Mouse (Mus musculus): Measurements from ENCODE around the gene Atp1a2. TPM values are rescaled to one million over a fixed set of nuclear protein-coding genes. Genes with fewer than 3 reads are reported as not detected.
A peak's percentile ranks its signal among the peaks of the same experiment; 100 is the strongest.

The Atp1a2 gene
- polyA plus RNA-seq, 1 experiment: 567 TPM

DNA sequence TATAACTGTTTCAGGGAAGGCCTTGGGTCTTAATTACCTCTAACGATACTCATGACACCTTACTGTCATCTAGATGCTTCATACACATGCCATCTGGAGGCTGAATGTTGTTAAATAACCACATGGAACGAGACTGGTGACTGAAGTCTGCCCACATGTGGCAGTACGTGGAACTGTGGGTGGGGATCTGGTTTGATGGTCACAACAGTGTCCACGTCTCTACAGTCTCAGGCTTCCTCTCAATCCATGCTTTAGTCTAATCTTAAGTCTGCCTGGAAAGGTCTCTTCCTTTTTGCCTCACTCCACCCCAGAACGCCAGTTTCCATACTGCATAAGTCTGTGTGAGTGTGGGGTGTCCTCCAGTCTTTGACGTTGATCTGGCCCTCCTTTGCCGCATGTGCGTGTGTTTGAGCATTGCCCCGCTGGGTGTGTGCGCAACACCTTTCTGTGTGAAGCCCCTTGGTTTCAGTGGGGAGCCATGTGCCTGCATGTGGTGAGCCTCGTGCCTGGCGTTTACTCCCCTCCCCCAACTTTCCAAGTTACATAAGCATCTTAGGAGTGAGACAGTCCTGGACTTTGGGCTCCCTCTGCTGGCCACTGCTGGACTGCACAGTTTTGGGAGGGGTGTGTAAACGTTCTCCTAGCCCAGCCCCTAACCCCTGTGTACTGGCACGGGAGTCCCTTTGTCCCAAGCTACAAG, 12.0 kb upstream of the Atp1a2 start:
- Histone ChIP-seq H3K4me1 (ENCODE audit: control insufficient read depth, insufficient read depth, low read length) (peaks cover 7% of the 10 kb centered on the region), H3K27ac (ENCODE audit: insufficient read depth, low read length) (peak overlapping the region; percentile 96), H3K4me3 (ENCODE audit: insufficient read depth, low read length) (peak overlapping the region; percentile 15)
- TF ChIP-seq POLR2A (IDR thresholded peaks at IDR 0.05; ENCODE audit: extremely low read depth, insufficient read depth, low read length) (0 out of 2 replicates have a peak, but pooled peaks have one; percentile 47), CTCF (IDR thresholded peaks at IDR 0.05; ENCODE audit: extremely low read depth, insufficient read depth, low read length) (peak; percentile 99)

DNA sequence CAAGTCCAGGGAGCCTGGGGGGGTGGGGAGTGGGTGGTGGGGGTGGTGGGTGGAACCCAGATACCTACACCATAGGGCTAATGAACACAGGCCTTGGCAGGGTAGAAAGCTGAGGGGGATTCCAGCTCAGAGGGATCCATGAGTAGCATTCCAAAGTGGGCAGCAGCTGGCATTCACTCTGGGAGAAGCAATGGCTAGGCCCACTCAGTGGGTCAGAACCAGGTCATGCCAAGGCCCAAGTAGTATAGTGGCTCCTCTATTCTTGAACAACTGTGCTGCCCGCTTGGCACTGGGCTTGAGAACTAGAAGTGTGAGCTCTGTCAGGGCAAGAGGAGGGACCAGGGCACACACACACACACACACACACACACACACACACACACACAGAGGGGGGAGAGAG, 10.5 kb upstream of the Atp1a2 start:
- Histone ChIP-seq H3K27ac (ENCODE audit: insufficient read depth, low read length) (no peak overlapping the region), H3K4me3 (ENCODE audit: insufficient read depth, low read length) (no peak overlapping the region), H3K4me1 (ENCODE audit: control insufficient read depth, insufficient read depth, low read length) (peaks cover 7% of the 10 kb centered on the region)
- TF ChIP-seq POLR2A (IDR thresholded peaks at IDR 0.05; ENCODE audit: extremely low read depth, insufficient read depth, low read length) (no peak), CTCF (IDR thresholded peaks at IDR 0.05; ENCODE audit: extremely low read depth, insufficient read depth, low read length) (no peak)

DNA sequence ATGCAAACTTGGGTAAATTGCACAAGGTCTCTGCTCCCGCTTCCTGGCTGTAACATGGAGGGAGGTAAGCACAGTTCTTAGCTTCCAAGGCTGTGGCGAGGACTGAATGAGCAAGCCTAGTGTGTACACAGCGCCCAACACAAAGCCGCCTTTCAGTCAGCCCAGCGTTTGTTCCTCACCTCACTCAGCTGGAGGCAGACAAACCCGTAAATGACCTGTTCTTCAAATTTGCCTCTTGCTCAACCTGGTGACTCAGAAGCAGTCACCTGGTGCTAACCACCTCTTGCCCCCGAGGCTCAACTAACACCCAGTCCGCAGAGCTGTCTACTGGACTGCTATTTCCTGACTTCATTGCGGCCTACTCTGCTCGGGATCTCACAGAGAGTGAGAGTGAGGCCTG, 10.1 kb upstream of the Atp1a2 start:
- H3K27ac ChIP-seq (ENCODE audit: insufficient read depth, low read length): peak overlapping the region; percentile 5; the same call in 1 of the 2 replicates
- H3K4me3 ChIP-seq (ENCODE audit: insufficient read depth, low read length): no peak overlapping the region
- H3K4me1 ChIP-seq (ENCODE audit: control insufficient read depth, insufficient read depth, low read length): peaks cover 7% of the 10 kb centered on the region
- no peak for TF ChIP-seq POLR2A (IDR thresholded peaks at IDR 0.05; ENCODE audit: extremely low read depth, insufficient read depth, low read length)
- TF ChIP-seq CTCF (IDR thresholded peaks at IDR 0.05; ENCODE audit: extremely low read depth, insufficient read depth, low read length): no peak

DNA sequence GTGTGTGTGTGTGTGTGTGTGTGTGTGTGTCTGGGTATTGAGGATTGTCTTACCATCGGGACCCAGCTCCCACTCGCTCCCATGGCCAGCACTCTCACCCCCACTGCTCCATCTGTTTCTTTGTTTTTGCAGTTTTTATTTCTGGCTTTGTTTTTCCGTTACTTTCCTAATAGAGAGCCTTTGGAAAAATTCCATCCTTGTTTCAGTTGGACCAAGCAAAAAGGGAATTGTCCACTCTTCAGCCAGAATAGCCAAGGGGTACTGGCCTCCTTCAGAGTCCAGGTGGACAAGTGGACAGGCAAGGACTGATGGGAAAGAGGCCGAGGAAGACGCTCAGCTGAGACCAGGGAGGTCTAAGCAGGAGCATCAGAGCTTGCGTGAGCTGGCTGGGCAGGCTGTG, 9.0 kb upstream of the Atp1a2 start:
- peaks cover 7% of the 10 kb centered on the region for H3K4me1 ChIP-seq (ENCODE audit: control insufficient read depth, insufficient read depth, low read length)
- H3K4me3 ChIP-seq (ENCODE audit: insufficient read depth, low read length): no peak overlapping the region
- H3K27ac ChIP-seq (ENCODE audit: insufficient read depth, low read length): peak overlapping the region; percentile 5; the same call in 1 of the 2 replicates
- TF ChIP-seq CTCF (IDR thresholded peaks at IDR 0.05; ENCODE audit: extremely low read depth, insufficient read depth, low read length): no peak
- no peak for TF ChIP-seq POLR2A (IDR thresholded peaks at IDR 0.05; ENCODE audit: extremely low read depth, insufficient read depth, low read length)

DNA sequence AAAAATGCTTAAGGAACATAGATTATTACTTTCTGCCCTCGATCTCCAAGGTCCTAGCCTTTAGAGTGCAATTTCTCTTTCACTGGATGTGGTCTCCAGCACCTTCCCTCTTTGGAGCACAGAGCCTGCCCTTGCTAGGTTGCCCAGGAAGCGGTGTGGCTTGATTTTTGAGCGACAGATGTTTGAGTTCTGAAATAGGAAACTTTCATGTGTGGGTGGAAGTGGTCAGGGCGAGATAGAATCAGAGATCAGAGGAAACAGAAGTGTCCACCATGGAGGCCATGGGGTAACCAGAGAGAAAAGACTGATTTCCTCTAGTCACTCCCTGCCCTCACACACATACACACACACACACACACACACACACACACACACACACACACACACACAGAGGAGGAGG, 8.3 kb upstream of the Atp1a2 start:
- Histone ChIP-seq H3K4me3 (ENCODE audit: insufficient read depth, low read length) (no peak overlapping the region), H3K27ac (ENCODE audit: insufficient read depth, low read length) (no peak overlapping the region; the same call in 1 of the 2 replicates), H3K4me1 (ENCODE audit: control insufficient read depth, insufficient read depth, low read length) (peaks cover 7% of the 10 kb centered on the region)
- TF ChIP-seq CTCF (IDR thresholded peaks at IDR 0.05; ENCODE audit: extremely low read depth, insufficient read depth, low read length) (no peak), POLR2A (IDR thresholded peaks at IDR 0.05; ENCODE audit: extremely low read depth, insufficient read depth, low read length) (no peak)

DNA sequence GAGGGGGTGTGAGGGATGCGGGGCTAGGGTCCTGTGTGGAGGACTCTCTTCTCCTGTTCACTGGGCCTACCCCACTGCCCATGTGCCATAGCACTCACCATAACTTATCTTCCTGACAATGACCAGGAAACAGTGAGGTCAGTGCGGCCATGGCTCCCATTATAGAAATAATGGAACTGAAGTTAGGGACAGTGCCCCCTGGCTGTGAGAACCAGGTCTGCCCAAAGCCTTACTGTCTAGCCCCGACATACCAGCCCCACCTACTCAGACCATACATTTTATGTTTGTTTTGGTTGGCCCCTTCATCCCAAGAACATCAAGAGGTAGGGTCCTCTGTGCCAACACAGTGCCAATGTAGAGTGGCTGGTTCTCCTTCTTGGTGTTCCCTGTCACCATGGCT, 7.8 kb upstream of the Atp1a2 start:
- no peak overlapping the region for H3K4me3 ChIP-seq (ENCODE audit: insufficient read depth, low read length)
- no peak for TF ChIP-seq CTCF (IDR thresholded peaks at IDR 0.05; ENCODE audit: extremely low read depth, insufficient read depth, low read length)
- TF ChIP-seq POLR2A (IDR thresholded peaks at IDR 0.05; ENCODE audit: extremely low read depth, insufficient read depth, low read length): no peak
- H3K4me1 ChIP-seq (ENCODE audit: control insufficient read depth, insufficient read depth, low read length): peaks cover 7% of the 10 kb centered on the region
- no peak overlapping the region for H3K27ac ChIP-seq (ENCODE audit: insufficient read depth, low read length)

DNA sequence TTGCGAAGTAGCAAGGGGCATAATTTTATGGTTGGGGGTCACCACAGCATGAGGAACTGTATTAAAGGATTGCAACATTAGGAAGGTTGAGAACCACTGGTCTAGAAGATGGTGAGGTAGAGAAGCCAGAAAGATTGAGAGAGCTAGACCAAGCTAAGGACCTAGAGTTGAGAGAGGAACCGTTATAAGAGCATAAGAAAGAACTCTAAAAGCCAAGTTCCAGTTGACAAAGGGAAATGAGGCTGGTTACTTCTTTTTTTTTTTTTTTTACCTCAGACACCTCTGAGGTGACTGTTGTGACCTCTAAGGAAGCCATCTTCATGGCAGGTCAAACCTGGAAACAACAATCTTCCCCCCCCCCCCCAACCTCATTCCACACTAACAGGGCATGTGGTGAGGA, 7.3 kb upstream of the Atp1a2 start:
- Histone ChIP-seq H3K27ac (ENCODE audit: insufficient read depth, low read length) (no peak overlapping the region), H3K4me3 (ENCODE audit: insufficient read depth, low read length) (no peak overlapping the region)
- TF ChIP-seq POLR2A (IDR thresholded peaks at IDR 0.05; ENCODE audit: extremely low read depth, insufficient read depth, low read length): no peak

DNA sequence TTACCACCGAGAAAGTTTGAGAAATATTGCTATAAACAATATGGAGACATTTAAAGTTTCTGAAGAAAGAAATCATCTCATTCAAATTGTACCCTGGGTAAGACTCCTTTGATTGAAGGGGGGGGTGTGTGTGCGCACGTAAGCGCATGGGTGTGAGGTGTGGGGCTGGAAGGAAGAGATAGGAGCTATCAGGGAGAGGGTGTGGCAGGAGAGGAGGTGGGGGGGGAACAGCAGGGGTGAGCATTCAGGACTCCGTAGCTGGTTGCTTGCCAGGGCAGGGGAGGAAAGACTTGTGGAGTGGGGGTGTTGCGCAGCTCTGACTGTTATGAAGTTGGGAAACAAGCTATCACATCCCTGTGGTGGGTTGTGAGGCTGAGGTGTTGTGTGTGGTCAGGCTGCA, 6.6 kb upstream of the Atp1a2 start:
- Histone ChIP-seq H3K27ac (ENCODE audit: insufficient read depth, low read length) (peak overlapping the region; percentile 19; the same call in 1 of the 2 replicates), H3K4me3 (ENCODE audit: insufficient read depth, low read length) (no peak overlapping the region), H3K4me1 (ENCODE audit: control insufficient read depth, insufficient read depth, low read length) (peaks cover 6% of the 10 kb centered on the region)
- no peak for TF ChIP-seq CTCF (IDR thresholded peaks at IDR 0.05; ENCODE audit: extremely low read depth, insufficient read depth, low read length)
- TF ChIP-seq POLR2A (IDR thresholded peaks at IDR 0.05; ENCODE audit: extremely low read depth, insufficient read depth, low read length): no peak

More for the DNA sequence above, 7.3 kb upstream of the Atp1a2 start:
- H3K4me1 ChIP-seq (ENCODE audit: control insufficient read depth, insufficient read depth, low read length): peaks cover 7% of the 10 kb centered on the region

DNA sequence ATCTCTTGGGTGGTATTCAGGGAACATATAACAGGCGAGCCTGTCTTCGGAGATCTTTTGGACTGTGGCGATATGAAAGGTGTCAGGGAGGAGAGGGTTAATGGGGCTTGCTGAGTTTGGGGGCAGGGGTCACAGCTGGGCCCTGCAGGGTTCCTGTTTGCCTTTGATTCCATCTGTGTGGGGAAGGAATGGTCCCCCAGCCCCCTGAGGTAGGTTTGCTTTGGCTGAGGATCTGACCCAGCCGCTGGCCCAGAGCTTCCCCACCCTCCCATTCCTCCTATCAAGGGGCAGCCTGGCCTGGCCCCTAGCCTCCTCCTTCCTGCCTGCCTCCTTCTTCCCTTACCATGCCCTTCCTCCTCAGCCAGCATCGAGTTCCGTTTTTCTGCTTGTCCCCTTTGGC, 5.0 kb upstream of the Atp1a2 start:
- Histone ChIP-seq H3K27ac (ENCODE audit: insufficient read depth, low read length) (no peak overlapping the region), H3K4me3 (ENCODE audit: insufficient read depth, low read length) (no peak overlapping the region), H3K4me1 (ENCODE audit: control insufficient read depth, insufficient read depth, low read length) (peaks cover 6% of the 10 kb centered on the region)
- TF ChIP-seq POLR2A (IDR thresholded peaks at IDR 0.05; ENCODE audit: extremely low read depth, insufficient read depth, low read length) (no peak), CTCF (IDR thresholded peaks at IDR 0.05; ENCODE audit: extremely low read depth, insufficient read depth, low read length) (no peak)

DNA sequence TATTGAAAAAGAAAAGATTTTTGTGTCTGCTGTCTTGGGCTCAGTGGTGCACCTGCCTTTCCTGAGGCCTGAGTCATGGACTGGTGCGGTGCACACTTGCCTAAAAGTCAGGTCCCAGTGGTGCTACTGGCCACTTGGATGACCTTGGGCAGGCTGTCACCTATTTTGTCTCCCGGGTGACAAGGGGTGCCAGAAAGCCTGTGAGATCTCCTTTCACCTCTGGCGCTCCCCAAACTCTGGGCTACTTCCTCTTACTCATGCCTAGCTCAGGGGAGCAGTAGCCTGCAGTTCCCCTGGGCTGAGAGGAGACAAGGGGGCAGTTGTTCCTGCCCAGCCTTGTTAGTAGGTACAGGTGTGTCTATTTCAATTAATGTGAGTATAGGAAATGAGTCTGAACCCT, 4.4 kb upstream of the Atp1a2 start:
- Histone ChIP-seq H3K27ac (ENCODE audit: insufficient read depth, low read length) (0 out of 2 replicates have a peak overlapping the region, but pooled peaks have one; percentile 8), H3K4me1 (ENCODE audit: control insufficient read depth, insufficient read depth, low read length) (peaks cover 8% of the 10 kb centered on the region), H3K4me3 (ENCODE audit: insufficient read depth, low read length) (no peak overlapping the region)
- TF ChIP-seq POLR2A (IDR thresholded peaks at IDR 0.05; ENCODE audit: extremely low read depth, insufficient read depth, low read length): no peak
- TF ChIP-seq CTCF (IDR thresholded peaks at IDR 0.05; ENCODE audit: extremely low read depth, insufficient read depth, low read length): no peak
